Mouse (Mus musculus) E14TG2a.4 (cell line): Measurements from ENCODE around the gene Gtpbp1.

Experiments used
- CTCF ChIP-seq: conservative IDR thresholded peaks from 2 replicates; pipeline ENCODE4 v1.5.1; 2014; ENCODE audit warnings: low read length
- NANOG ChIP-seq: IDR thresholded peaks from 2 replicates; pipeline ENCODE4 v1.6.1; 2014; ENCODE audit warnings: borderline replicate concordance, low read length, mixed read lengths
- POU5F1 ChIP-seq: IDR thresholded peaks from 2 replicates; pipeline ENCODE4 v1.6.1; 2014; ENCODE audit warnings: low read length, borderline replicate concordance

- no peak for TF ChIP-seq CTCF
- no peak for TF ChIP-seq NANOG
- TF ChIP-seq POU5F1 = no peak
Observed at GRCm38 (mm10) chr15:79670972-79671299, 19.7 kb upstream of the Gtpbp1 start.
